Mouse (Mus musculus): ENCODE results near the gene Cnfn.

Cnfn gene

DNA sequence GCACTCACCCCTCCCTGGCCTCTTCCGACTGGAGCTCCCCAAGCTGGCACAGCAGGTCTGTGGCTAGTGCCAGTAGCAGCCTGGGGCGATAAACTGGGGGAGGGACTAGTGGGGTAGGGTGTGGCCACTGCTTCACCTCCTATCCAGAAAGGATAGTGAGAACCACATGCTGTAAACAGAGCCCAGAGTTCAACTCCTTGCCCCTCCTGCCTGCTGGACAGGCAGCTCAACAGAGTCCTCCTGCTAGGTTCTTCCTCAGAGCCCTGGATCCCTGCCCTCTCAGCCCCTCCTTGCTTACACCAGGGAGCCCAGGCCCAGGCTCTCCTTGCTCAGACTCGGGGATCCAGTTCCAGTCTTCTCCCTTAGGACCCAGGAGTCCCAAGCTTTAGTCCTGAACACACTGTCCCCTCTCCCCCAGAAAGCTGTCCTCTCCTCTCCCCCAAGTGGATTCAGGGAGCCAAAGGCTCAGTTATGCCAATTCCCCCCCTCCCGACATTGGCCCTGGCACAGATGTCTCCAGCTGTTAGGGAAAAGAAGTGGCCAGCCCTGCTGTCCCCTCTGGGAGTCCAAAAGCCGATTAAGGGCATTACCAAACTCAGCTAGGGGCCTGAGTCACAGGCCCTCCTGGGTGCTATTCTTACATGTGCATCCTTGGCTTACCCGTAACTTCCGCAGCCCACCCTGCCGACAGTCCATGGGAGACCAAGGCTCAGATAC lies 20.7 kb upstream of the Cnfn start:
- no peak for DNase-seq (ENCODE audit: low spot score)

DNA sequence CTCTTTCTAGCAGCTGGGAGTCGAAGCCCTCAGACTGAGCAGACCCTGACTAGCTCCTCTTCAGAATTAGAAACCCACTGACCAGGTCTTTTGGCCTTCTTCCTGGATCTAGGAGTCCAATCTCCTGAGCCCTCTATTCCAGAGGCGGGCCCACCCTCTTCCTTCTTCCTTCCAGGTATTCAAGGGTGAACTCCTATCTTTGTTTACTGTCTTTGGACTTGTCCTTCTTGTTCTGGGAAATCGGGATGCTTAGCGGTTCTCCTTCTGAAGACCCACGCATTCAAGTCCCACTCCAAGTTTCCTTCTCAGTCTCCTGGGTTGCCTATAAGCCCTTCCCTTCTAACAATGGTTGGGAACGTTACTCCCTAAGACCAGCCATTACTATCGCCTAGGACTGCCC lies 19.4 kb upstream of the Cnfn start:
- DNase-seq (ENCODE audit: low spot score): no peak

- no peak for DNase-seq (ENCODE audit: low spot score)
Observed at GRCm38 (mm10) chr7:25387811-25388440, 18.4 kb upstream of the Cnfn start.

GRCm38 (mm10) chr7:25385850-25386555 lies 16.5 kb upstream of the Cnfn start:
- DNase-seq (ENCODE audit: low spot score): no peak

- DNase-seq (ENCODE audit: low spot score): no peak
Observed at GRCm38 (mm10) chr7:25385259-25385658, 15.7 kb upstream of the Cnfn start.

GRCm38 (mm10) chr7:25384818-25385217 lies 15.3 kb upstream of the Cnfn start:
- DNase-seq (ENCODE audit: low spot score): no peak

DNA sequence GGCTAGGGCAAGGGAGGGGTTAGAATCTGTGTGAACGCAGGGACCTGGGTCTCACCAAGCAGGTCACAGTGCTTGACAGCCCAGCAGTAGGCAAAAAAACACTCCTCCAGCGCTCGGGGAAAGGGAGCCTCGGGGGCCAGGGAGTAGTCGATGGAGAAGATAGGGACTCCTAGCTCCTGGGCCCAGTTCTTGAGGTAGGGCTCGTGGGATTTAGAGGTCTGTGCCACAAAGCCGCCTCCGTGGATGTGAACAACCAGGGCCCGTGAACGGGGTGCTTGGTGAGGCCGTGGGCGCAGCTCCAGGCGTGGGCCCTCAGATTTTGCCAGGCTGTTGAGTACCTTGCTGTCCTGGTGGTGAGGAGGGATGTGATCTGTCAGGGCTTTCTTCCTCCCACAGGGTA lies 14.8 kb upstream of the Cnfn start:
- DNase-seq (ENCODE audit: low spot score): no peak

GRCm38 (mm10) chr7:25383891-25384290 lies 14.4 kb upstream of the Cnfn start:
- DNase-seq (ENCODE audit: low spot score): no peak

DNA sequence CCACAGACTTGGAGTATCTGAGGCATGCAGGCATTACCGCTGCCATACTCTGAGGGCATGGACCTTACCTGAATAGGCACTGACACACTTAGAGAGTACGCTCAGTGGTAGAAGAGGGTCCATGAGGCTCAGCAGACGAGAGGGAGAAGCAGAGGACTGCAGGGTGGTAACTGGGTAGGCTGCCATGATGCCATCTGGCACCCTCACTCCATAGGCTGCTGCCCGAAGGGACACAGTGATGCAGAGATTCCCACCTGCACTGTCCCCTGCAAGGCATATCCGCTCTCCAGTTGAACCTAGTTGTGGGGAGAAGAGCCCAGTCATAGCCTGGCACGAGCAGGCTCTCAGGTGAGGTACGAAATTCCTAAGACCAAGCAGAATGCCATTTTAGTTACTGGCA lies 13.9 kb upstream of the Cnfn start:
- DNase-seq (ENCODE audit: low spot score): no peak

- no peak for DNase-seq (ENCODE audit: low spot score)
Observed at GRCm38 (mm10) chr7:25382541-25382940, 13.0 kb upstream of the Cnfn start.

DNA sequence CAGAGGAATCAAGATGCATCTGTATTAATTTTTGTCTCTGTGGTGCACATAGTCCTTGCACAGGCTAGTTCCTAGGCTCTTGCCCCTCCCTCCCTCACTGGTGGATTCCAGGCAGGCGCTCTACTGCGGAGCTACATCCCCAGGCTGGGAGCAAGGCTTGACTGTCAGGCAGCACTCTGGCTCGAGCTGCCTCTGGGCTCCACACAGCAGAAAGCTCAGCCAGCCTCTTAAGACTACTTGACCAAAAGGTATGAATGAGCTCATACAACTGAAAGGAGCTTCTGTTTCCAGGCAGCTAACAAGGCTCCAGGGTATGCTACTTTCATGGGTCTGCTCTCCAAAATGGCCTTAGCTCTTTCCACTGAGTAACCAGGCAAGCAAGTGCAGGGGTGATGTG lies 11.8 kb upstream of the Cnfn start:
- no peak for DNase-seq (ENCODE audit: low spot score)

- no peak for DNase-seq (ENCODE audit: low spot score)
Observed at GRCm38 (mm10) chr7:25380392-25381283, 11.1 kb upstream of the Cnfn start.

DNA sequence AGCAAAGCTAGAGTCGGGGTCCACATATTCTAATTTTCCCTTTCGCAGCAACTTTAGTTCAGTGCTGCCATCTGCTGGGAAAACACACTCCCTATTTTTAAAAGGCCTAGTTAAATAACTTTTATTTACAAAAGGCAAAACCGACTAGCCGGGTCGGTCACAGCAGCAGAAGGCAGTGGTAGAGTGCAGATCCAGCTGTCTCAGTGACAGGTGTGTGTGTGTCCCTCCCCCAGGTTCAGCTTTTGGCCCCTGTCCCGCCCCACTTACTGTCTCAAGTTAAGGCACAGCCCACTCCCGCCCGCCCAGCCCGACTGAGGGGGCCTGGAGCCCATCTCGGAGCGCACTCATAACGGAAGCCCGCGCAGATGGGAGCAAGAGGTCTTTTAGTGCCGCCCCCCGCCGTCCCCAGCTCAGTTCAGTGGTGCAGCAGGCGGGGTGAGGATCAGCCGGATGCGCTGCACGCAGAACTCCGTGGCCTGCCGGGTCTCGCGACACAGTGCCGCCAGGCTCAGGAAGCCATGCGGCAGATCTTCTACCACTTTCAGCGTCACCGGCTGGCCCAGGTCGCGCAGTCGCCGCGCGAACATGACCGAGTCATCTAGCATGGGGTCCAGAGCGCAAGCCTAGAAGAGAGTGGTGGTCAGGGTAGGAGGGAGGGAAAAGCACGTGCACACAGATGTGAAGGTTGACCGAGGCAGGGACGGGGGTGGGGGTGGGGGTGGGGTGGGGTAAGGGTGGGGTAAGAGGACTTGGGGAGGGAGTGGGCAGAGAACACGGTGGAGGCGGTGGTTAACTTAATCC lies 10.2 kb upstream of the Cnfn start:
- no peak for DNase-seq (ENCODE audit: low spot score)

DNA sequence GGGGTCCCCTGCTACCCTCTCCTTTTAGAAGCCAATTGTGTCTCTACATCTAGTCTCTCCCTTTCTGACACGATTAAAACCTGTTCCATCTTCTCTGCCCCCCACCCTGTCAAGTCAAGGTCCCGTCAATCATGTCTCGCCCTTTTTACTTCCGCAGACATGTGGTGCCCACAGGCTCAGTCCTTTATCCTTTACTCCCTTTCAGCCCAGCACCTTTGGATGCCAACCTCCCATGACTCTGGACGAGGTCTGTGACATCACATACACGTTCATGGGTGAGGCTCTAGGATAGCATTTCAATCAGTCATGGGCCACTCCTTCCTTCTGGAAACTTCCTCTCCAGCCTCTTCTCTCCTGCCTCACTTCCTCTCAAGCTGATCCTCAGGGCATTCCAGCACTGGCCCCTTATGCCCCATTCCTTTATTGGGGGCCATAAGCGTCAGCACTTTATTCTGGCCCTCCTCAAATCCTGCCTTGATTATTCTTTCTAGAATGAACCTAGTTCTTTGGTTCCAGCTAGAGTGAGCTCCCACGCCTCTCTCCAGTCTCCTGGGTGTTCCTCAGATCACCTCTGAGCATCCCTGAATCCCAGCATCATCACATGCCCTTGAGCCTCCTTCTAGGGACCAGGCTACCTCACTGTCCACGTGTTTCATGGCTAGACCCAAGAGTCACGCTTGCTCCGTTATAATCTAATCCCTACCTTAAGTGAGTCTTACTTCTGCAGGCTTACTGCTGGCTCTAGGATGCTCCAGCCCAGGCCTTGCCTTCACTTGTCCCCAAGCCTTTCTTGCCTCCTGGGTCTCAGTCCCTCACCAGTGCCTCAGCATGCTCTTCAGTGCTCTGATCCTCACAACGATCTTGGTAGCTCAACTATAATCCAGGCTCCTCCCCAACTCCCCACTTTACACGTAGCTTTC lies 8.9 kb upstream of the Cnfn start:
- no peak for DNase-seq (ENCODE audit: low spot score)

DNA sequence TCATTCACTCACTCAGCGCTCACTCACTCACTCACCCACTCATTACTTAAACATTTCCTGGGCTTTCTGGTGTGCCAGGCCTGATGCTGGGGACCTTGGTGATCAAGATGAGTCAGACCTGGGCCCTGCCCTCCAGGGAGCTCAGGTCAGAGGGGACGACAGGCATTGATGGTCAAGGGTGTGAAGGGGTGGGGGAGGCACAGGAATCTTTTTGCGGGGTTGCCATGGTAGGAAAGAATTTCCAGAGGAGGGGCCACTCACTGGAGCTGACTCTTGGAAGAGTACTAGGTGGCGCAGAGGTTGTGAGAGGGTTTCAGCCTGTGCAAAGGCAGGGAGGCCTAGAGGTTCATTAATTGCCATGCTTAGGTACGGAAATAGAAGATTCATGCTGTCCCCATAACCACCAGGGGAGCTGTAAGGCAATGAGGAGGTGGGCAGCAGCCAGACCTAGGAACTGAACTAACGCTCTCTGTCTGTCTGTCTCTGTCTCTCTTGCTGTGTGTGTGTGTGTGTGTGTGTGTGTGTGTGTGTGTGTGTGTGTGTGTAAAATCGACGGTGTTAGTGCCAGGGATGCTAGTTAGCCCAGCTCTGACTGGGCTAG lies 7.7 kb upstream of the Cnfn start:
- no peak for DNase-seq (ENCODE audit: low spot score)

DNA sequence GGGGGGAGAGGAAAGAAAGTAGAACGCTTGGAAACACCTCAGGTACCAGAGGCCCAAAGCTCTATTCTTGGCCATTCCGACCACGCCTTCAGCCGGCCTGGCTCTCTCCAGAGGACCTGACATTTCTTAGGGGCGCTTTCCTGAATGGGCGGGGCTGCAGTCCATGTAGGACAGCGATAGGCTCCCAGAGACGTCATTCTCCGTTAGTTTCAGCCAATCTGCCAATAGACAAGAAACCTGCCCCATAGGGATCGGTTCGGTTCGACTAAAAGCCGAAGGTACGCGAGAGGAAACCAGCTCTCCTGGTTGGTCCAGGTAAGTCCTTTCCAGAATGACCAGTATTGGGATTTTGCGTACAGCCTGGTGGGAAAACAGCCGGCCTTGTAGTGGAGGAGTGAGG lies 7.0 kb upstream of the Cnfn start:
- peak; percentile 81 for DNase-seq (ENCODE audit: low spot score)

DNA sequence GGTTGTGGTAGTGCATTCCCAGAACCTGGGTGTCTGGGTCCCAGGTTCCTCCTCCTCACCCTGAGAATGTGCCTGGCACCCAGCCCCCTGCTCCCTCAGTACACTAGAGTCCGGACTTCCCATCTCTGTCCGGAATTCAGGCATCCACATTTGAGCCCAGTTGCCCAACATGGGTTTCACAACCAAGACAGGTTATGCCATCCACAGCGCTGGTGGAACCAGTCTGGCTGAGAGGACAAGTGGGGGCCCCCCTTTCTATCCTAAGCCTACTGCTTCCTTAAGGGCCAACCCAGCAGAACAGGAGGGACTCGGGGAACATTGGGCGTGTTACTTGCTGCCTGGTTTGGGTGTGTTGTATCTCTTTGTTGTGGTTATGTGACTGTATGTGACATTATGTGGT lies 2.9 kb upstream of the Cnfn start:
- no peak for DNase-seq (ENCODE audit: low spot score)

DNA sequence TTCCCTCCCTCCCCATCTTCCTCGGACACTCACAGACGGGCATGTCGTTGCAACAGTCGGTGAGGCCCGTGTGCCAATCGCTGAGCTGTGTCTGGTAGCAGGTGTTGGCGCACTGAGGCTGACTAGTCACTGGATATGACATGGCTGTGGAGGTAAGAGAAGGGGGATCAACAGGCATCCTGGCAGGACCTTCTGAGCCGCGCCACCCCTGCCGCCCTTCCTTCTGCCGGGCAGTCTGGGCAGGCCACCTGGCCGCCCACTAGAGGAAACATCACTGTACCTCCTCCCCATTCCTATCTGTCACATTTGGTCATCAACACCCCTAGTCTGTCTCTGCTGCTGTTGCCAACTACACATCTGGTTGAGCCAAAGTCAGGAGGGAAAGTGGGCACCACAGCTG lies 1.2 kb downstream of the Cnfn start:
- no peak for DNase-seq (ENCODE audit: low spot score)

GRCm38 (mm10) chr7:25367632-25368293 lies 1.8 kb downstream of the Cnfn start:
- no peak for DNase-seq (ENCODE audit: low spot score)

All from left cerebral cortex, adult 11 months (tissue).